Mouse (Mus musculus) thymus, adult 2 months (tissue): ENCODE measurements around the gene Ggt5.

Source experiments
- CTCF ChIP-seq: fragments of 200-500 bp; IDR thresholded peaks from 2 replicates; pipeline ENCODE4 v1.5.1; 2012; ENCODE audit warnings: mild to moderate bottlenecking, control low read depth, low read length, moderate library complexity, borderline replicate concordance; ENCODE audit not compliant: control insufficient read depth, poor library complexity, insufficient read depth; ENCODE audit errors: extremely low read depth
- POLR2A ChIP-seq: fragments of 200-500 bp; IDR thresholded peaks from 2 replicates; pipeline ENCODE4 v1.6.1; 2012; ENCODE audit warnings: mild to moderate bottlenecking, low read length, control low read depth, moderate library complexity; ENCODE audit not compliant: control insufficient read depth, poor library complexity, insufficient read depth; ENCODE audit errors: extremely low read depth

DNA sequence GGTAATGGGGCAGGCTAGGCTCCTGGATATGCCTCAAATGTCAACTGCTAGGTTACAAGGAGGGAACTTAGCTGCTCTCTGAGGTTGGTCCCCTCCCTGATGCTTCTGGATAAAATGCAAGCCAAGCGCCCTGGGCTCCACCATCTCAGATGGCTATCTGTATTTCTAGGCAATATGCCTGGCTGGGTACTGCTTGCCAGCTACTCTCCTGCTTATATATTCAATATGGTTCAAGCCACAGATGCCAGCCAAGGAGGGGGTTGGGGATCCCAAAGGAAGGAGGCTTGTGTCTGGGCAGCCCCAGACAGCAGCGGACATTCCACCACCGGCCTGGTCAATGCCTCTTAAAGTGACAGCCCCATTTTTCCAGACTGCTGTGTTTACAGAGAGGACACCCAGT is 30.6 kb upstream of the Ggt5 start:
- TF ChIP-seq CTCF: no peak
- TF ChIP-seq POLR2A: no peak
